ENCODE assay signal across 35 mouse cellular contexts in the genomic region with DNA sequence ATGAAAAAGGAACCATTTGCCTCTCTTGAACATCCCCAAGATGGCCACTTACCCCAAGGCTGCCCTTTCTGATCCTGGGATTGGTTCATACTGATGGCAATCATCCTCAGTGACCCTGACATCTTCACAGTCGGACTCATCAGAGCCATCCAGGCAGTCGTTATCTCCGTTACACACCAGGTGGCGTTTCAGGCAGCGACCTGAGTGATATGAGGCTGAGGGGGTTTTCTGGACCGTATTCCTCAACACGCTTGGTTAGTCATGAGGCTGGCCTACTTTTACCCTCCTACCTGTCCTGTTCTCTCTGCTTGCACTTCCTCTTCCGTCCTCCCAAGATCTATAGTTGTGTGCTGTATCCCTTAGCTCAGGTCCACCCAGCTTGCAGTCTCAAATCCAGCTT. TPM values are rescaled to one million over a fixed set of nuclear protein-coding genes. Genes with fewer than 3 reads are reported as not detected.
A peak's percentile ranks its signal among the peaks of the same experiment; 100 is the strongest.
DNase-seq lines count a peak whose midpoint lies in the region; ATAC-seq and TF ChIP-seq lines count a peak whose summit lies in the region.
"Had no signal": no experiment of that assay in that cellular context is flagged by ENCODE, and none has a peak within 500 bp of the region (broad histone marks: within the 10 kb centered on the region; RNA-seq: fewer than 3 reads in every experiment).

No protein-coding gene starts in this region.

- WGBS in kidney, adult 2 months = 63% methylated on average over 8 of the region's 8 CpGs
- 69% methylated on average over 8 of the region's 8 CpGs for whole genome bisulfite sequencing in kidney, embryonic 14.5 days

- H3K27ac ChIP-seq in kidney, adult 2 months (ENCODE audit: insufficient read depth, low read depth, low read length) = no peak overlapping the region
- no peak overlapping the region for H3K27ac ChIP-seq in kidney, embryonic 14.5 days (ENCODE audit: low read depth, low read length)
- no peak overlapping the region for H3K27ac ChIP-seq in CH12.LX (ENCODE audit: insufficient read depth, low read depth)
- H3K27ac ChIP-seq: forebrain, embryonic 10.5 days; forebrain, embryonic 13.5 days; gastrocnemius, adult 2 months; heart, adult 2 months; heart, embryonic 10.5 days; heart, embryonic 13.5 days; hindbrain, embryonic 12.5 days; hindbrain, embryonic 15.5 days had no signal

- no peak overlapping the region for H3K4me3 ChIP-seq in kidney, adult 2 months (ENCODE audit: insufficient read depth, low read depth, low read length)
- H3K4me3 ChIP-seq in kidney, embryonic 14.5 days (ENCODE audit: low read length) = no peak overlapping the region
- no peak overlapping the region for H3K4me3 ChIP-seq in CH12.LX (replicated peaks in 1 of 3; ENCODE audit: low read depth in 2 of 3, low read length in 2 of 3, poor library complexity in 1 of 3)
- H3K4me3 ChIP-seq: forebrain, embryonic 10.5 days; forebrain, embryonic 13.5 days; gastrocnemius, adult 2 months; heart, adult 2 months; heart, embryonic 10.5 days; heart, embryonic 13.5 days; hindbrain, embryonic 12.5 days; hindbrain, embryonic 15.5 days had no signal

- H3K4me1 ChIP-seq in kidney, adult 2 months (ENCODE audit: control insufficient read depth, insufficient read depth, low read length) = no peaks in the 10 kb centered on the region
- H3K4me1 ChIP-seq in kidney, embryonic 14.5 days (ENCODE audit: control insufficient read depth, insufficient read depth, low read length) = no peaks in the 10 kb centered on the region
- peaks cover 0 to 61% of the 10 kb centered on the region in 2 experiments; a peak in 2 of 4 replicates for H3K4me1 ChIP-seq in CH12.LX (ENCODE audit: control insufficient read depth in 1 of 2, insufficient read depth in 2 of 2)
- H3K4me1 ChIP-seq: forebrain, embryonic 13.5 days; heart, embryonic 10.5 days; heart, embryonic 13.5 days; hindbrain, embryonic 15.5 days had no signal

- no peaks in the 10 kb centered on the region for H3K27me3 ChIP-seq in kidney, adult 2 months (replicated peaks; ENCODE audit: control insufficient read depth, insufficient read depth, low read length)
- no peaks in the 10 kb centered on the region for H3K27me3 ChIP-seq in kidney, embryonic 14.5 days (ENCODE audit: control insufficient read depth, insufficient read depth, low read length)
- no peaks in the 10 kb centered on the region for H3K27me3 ChIP-seq in CH12.LX (replicated peaks)
- H3K27me3 ChIP-seq: forebrain, embryonic 13.5 days; heart, embryonic 13.5 days; hindbrain, embryonic 12.5 days; hindbrain, embryonic 15.5 days; Patski had no signal

- no peak for ATAC-seq in kidney, embryonic 14.5 days (ENCODE audit: low FRiP score, low TSS enrichment)
- ATAC-seq: activated CD4-positive, CD25-positive, alpha-beta regulatory T cell, adult 4 months; CD4-positive, CD25-positive, alpha-beta regulatory T cell, adult 4 months; forebrain, embryonic 13.5 days; forebrain, embryonic 16.5 days; Patski had no signal

- H3K4me2 ChIP-seq in kidney, embryonic 14.5 days (replicated peaks; ENCODE audit: low read depth, low read length) = no peak overlapping the region
- no peak overlapping the region for H3K4me2 ChIP-seq in CH12.LX (ENCODE audit: insufficient read depth, low read depth, poor library complexity, severe bottlenecking)
- H3K4me2 ChIP-seq: forebrain, embryonic 13.5 days; heart, embryonic 13.5 days; hindbrain, embryonic 12.5 days; hindbrain, embryonic 15.5 days had no signal

- no peaks in the 10 kb centered on the region for H3K79me2 ChIP-seq in CH12.LX (replicated peaks; ENCODE audit: control insufficient read depth, extremely low read depth, insufficient read depth, poor library complexity, severe bottlenecking)

- no peaks in the 10 kb centered on the region for H3K36me3 ChIP-seq in kidney, adult 2 months (ENCODE audit: control insufficient read depth, insufficient read depth, low read length)
- no peaks in the 10 kb centered on the region for H3K36me3 ChIP-seq in kidney, embryonic 14.5 days (ENCODE audit: control insufficient read depth, insufficient read depth, low read length)
- H3K36me3 ChIP-seq in CH12.LX (replicated peaks in 1 of 2; ENCODE audit: control insufficient read depth in 1 of 2, insufficient read depth in 1 of 2, low read length in 1 of 2) = no peaks in the 10 kb centered on the region
- H3K36me3 ChIP-seq: forebrain, embryonic 10.5 days; G1E; heart, embryonic 10.5 days; heart, embryonic 13.5 days; hindbrain, embryonic 12.5 days; hindbrain, embryonic 15.5 days had no signal

- H3K9me3 ChIP-seq in kidney, embryonic 14.5 days (ENCODE audit: control insufficient read depth, low read length) = no peaks in the 10 kb centered on the region
- peaks cover 13% of the 10 kb centered on the region for H3K9me3 ChIP-seq in CH12.LX (replicated peaks; ENCODE audit: low read length)
- H3K9me3 ChIP-seq: forebrain, embryonic 10.5 days; forebrain, embryonic 13.5 days; heart, embryonic 10.5 days; heart, embryonic 13.5 days; hindbrain, embryonic 12.5 days; hindbrain, embryonic 15.5 days had no signal

- peak; percentile 8 for TF ChIP-seq RAD21 in CH12.LX (IDR thresholded peaks at IDR 0.05; ENCODE audit: low read depth, low read length)

- no peak overlapping the region for H3K9ac ChIP-seq in kidney, embryonic 14.5 days (ENCODE audit: low read depth, low read length)
- H3K9ac ChIP-seq in CH12.LX (ENCODE audit: insufficient read depth, low read depth) = no peak overlapping the region
- H3K9ac ChIP-seq: forebrain, embryonic 13.5 days; heart, embryonic 13.5 days; hindbrain, embryonic 12.5 days; hindbrain, embryonic 15.5 days had no signal

- no peak for TF ChIP-seq POLR2A in kidney, adult 2 months (IDR thresholded peaks at IDR 0.05; ENCODE audit: low read depth, low read length)
- TF ChIP-seq POLR2A in CH12.LX (IDR thresholded peaks at IDR 0.05; ENCODE audit: low read depth, low read length) = no peak

- in situ Hi-C loops in CH12.LX (cut with MboI; ENCODE audit: low pct_ligation_motif_present, low pct_unique_long_range_greater_than_20kb, low sequenced_read_pairs) = no loop called here

- dilution Hi-C loops in CH12.LX (cut with MboI; ENCODE audit: extremely low pct_ligation_motif_present, extremely low pct_unique_long_range_greater_than_20kb, low sequenced_read_pairs) = no loop called here

- no peak for TF ChIP-seq EP300 in CH12.LX (IDR thresholded peaks at IDR 0.05; ENCODE audit: low read length)

- peak; percentile 24; the same call in 1 of the 2 replicates for TF ChIP-seq CTCF in kidney, adult 2 months (conservative IDR thresholded peaks at IDR 0.05; ENCODE audit: insufficient read depth, insufficient read length, low read depth, low read length)
- peak in 1 of 2 experiments; percentile 20; a peak in 2 of 4 replicates for TF ChIP-seq CTCF in CH12.LX (conservative IDR thresholded peaks at IDR 0.05 in 1 of 2, IDR thresholded peaks at IDR 0.05 in 1 of 2; ENCODE audit: low read depth in 2 of 2, low read length in 2 of 2)

- DNase-seq in kidney, adult 2 months = no peak
- DNase-seq in CH12.LX (ENCODE audit: extremely low read depth) (peak; percentile 78), ZHBTc4 (ENCODE audit: low read depth, low spot score) (peak; percentile 13)
- DNase-seq in lung, postnatal 36 days = no peak
- no peak for DNase-seq in thymus, postnatal 10 days (ENCODE audit: low spot score in 2 of 2)
- DNase-seq in spleen, postnatal 14 days (ENCODE audit: low spot score in 2 of 2) = no peak
- DNase-seq: adrenal gland, postnatal 10 days; adrenal gland, postnatal 36 days; cerebellum, adult 18-20 months; cerebellum, adult 9-10 months; cerebellum, postnatal 14 days; gastrocnemius, adult 2 months; gastrocnemius, postnatal 14 days; heart, adult 2 months; heart, postnatal 14 days had no signal

TF ChIP-seq in CH12.LX, 34 proteins besides CTCF, POLR2A, EP300 and RAD21:
- TF ChIP-seq ZMIZ1 (IDR thresholded peaks at IDR 0.05; ENCODE audit: low read depth, low read length) (no peak), PAX5 (IDR thresholded peaks at IDR 0.05; ENCODE audit: low read length) (no peak), ETS1 (conservative IDR thresholded peaks at IDR 0.05; ENCODE audit: low read depth, low read length) (no peak), SMC3 (IDR thresholded peaks at IDR 0.05; ENCODE audit: low read depth, low read length) (peak; percentile 20), CHD1 (IDR thresholded peaks at IDR 0.05; ENCODE audit: low read depth, low read length) (no peak), BHLHE40 (IDR thresholded peaks at IDR 0.05; ENCODE audit: low read depth, low read length) (no peak)

RNA-seq across cellular contexts. Expression of gene Gm17662, which starts 4.1 kb away (rescaled TPM):
- not detected in 2 replicates for polyA plus RNA-seq in kidney, adult 2 months (2012; rRNA removed)
- not detected in 2 replicates for polyA plus RNA-seq in kidney, embryonic 14.5 days (2014; fragmentation: Nextera tagmentation; extraction: Ambion mirVana)
- not detected in 2 replicates for total RNA-seq in CH12.LX (2012; rRNA removed)
- total RNA-seq in CH12.LX (2014; rRNA removed) = not detected in 2 replicates
- polyA plus RNA-seq in CH12.LX (2012; ENCODE audit: insufficient read length, low read depth) = not detected in 2 replicates
- total RNA-seq: adrenal gland, adult 18-20 months; adrenal gland, postnatal 10 days; adrenal gland, postnatal 36 days; G1E; gastrocnemius, adult 2 months; gastrocnemius, postnatal 14 days; heart, adult 2 months; heart, postnatal 14 days; hematopoietic stem cell, adult 5-6 weeks had no signal
- polyA plus RNA-seq: activated CD4-positive, CD25-positive, alpha-beta regulatory T cell, adult 4 months; C2C12; CD4-positive, CD25-positive, alpha-beta regulatory T cell, adult 4 months; embryonic facial prominence, embryonic 11.5 days; embryonic facial prominence, embryonic 14.5 days; forebrain, embryonic 10.5 days; forebrain, embryonic 13.5 days; forebrain, embryonic 16.5 days; G1E; gonadal fat pad, adult 2 months; heart, adult 2 months; heart, embryonic 10.5 days; heart, embryonic 13.5 days; heart, embryonic 16.5 days; hindbrain, embryonic 12.5 days; hindbrain, embryonic 15.5 days; intestine, embryonic 14.5 days; Patski had no signal

RNA-seq across cellular contexts. Expression of gene C8a, which starts 15.0 kb away (rescaled TPM):
- 10.4 and 14.4 TPM in 2 replicates for polyA plus RNA-seq in kidney, adult 2 months (2012; rRNA removed)
- 0.51 TPM in 2 replicates for polyA plus RNA-seq in kidney, embryonic 14.5 days (2014; fragmentation: Nextera tagmentation; extraction: Ambion mirVana)
- total RNA-seq in CH12.LX (2012; rRNA removed) = 0.08 and 0.21 TPM in 2 replicates
- total RNA-seq in CH12.LX (2014; rRNA removed) = 0.40 and 0.43 TPM in 2 replicates
- 0.70 and 0.76 TPM in 2 replicates for polyA plus RNA-seq in CH12.LX (2012; ENCODE audit: insufficient read length, low read depth)
- total RNA-seq: G1E; gastrocnemius, adult 2 months; gastrocnemius, postnatal 14 days; heart, adult 2 months; heart, postnatal 14 days; hematopoietic stem cell, adult 5-6 weeks had no signal
- polyA plus RNA-seq: activated CD4-positive, CD25-positive, alpha-beta regulatory T cell, adult 4 months; C2C12; CD4-positive, CD25-positive, alpha-beta regulatory T cell, adult 4 months; embryonic facial prominence, embryonic 11.5 days; embryonic facial prominence, embryonic 14.5 days; forebrain, embryonic 10.5 days; forebrain, embryonic 13.5 days; forebrain, embryonic 16.5 days; G1E; heart, adult 2 months; heart, embryonic 13.5 days; heart, embryonic 16.5 days; hindbrain, embryonic 12.5 days; hindbrain, embryonic 15.5 days; Patski had no signal

RNA-seq across cellular contexts. Expression of gene Fyb2, which starts 52.0 kb away (rescaled TPM):
- polyA plus RNA-seq in kidney, adult 2 months (2012; rRNA removed) = 0.41 and 0.48 TPM in 2 replicates
- polyA plus RNA-seq in kidney, embryonic 14.5 days (2014; fragmentation: Nextera tagmentation; extraction: Ambion mirVana) = 0.66 and 0.79 TPM in 2 replicates
- total RNA-seq in CH12.LX (2012; rRNA removed) = 0.04 TPM in 1 of 2 replicates, not detected in the other
- total RNA-seq in CH12.LX (2014; rRNA removed) = 0.14 and 0.28 TPM in 2 replicates
- not detected in 2 replicates for polyA plus RNA-seq in CH12.LX (2012; ENCODE audit: insufficient read length, low read depth)
- total RNA-seq: heart, adult 2 months; heart, postnatal 14 days; hematopoietic stem cell, adult 5-6 weeks had no signal
- polyA plus RNA-seq: activated CD4-positive, CD25-positive, alpha-beta regulatory T cell, adult 4 months; CD4-positive, CD25-positive, alpha-beta regulatory T cell, adult 4 months; G1E; heart, adult 2 months; intestine, embryonic 14.5 days had no signal

Comparison
In these comparisons a context has a peak if more than half of its experiments do, and no peak if none do; other contexts are left out.
1. DNase-seq: peak in CH12.LX (single experiment) and ZHBTc4 (single experiment); none in kidney, adult 2 months (single experiment), lung, postnatal 36 days (single experiment), thymus, postnatal 10 days (0 of 2) and spleen, postnatal 14 days (0 of 2).